Mouse (Mus musculus) thymus, adult 2 months (tissue): ENCODE measurements around the gene Utp3. TPM values are rescaled to one million over a fixed set of nuclear protein-coding genes. Genes with fewer than 3 reads are reported as not detected.

Source experiments
- DNase-seq: peaks from one replicate; pipeline ENCODE4 v3.0.0; 2021
- H3K27ac ChIP-seq: fragments of 200-500 bp; 2 replicates; pipeline ENCODE4 v1.5.1; 2012; ENCODE audit warnings: low read length, control low read depth; ENCODE audit not compliant: control insufficient read depth, insufficient read depth
- H3K27me3 ChIP-seq: fragments of 200-500 bp; 2 replicates; pipeline ENCODE4 v1.6.1; 2012; ENCODE audit warnings: mild to moderate bottlenecking, low read length, moderate library complexity, mixed read lengths; ENCODE audit not compliant: control insufficient read depth, insufficient read depth
- H3K36me3 ChIP-seq: fragments of 200-500 bp; 2 replicates; pipeline ENCODE4 v1.6.1; 2012; ENCODE audit warnings: mild to moderate bottlenecking, low read length, moderate library complexity; ENCODE audit not compliant: control insufficient read depth, insufficient read depth
- H3K4me1 ChIP-seq: fragments of 200-500 bp; replicated peaks from 2 replicates; pipeline ENCODE4 v1.6.1; 2012; ENCODE audit warnings: low read length; ENCODE audit not compliant: control insufficient read depth, insufficient read depth
- H3K4me3 ChIP-seq: fragments of 200-500 bp; 2 replicates; pipeline ENCODE4 v1.5.1; 2012; ENCODE audit warnings: mild to moderate bottlenecking, low read length, control low read depth, moderate library complexity; ENCODE audit not compliant: control insufficient read depth, insufficient read depth
- CTCF ChIP-seq: fragments of 200-500 bp; IDR thresholded peaks from 2 replicates; pipeline ENCODE4 v1.5.1; 2012; ENCODE audit warnings: mild to moderate bottlenecking, control low read depth, low read length, moderate library complexity, borderline replicate concordance; ENCODE audit not compliant: control insufficient read depth, poor library complexity, insufficient read depth; ENCODE audit errors: extremely low read depth
- POLR2A ChIP-seq: fragments of 200-500 bp; IDR thresholded peaks from 2 replicates; pipeline ENCODE4 v1.6.1; 2012; ENCODE audit warnings: mild to moderate bottlenecking, low read length, control low read depth, moderate library complexity; ENCODE audit not compliant: control insufficient read depth, poor library complexity, insufficient read depth; ENCODE audit errors: extremely low read depth
- WGBS: fragments of 180-500 bp; shearing (Covaris S2); methylation state at CpG from one replicate; pipeline ENCODE4 v1.1.7; 2018; 5-methylcytosine and 5-hydroxymethylcytosine counted together
- polyA plus RNA-seq: library from polyadenylated mRNA; depleted of rRNA; stranded (reverse); fragments of >200 nt; gene quantifications from 2 replicates; pipeline ENCODE4 v1.2.3, GENCODE M21; 2012; rRNA removed

The Utp3 gene
- polyA plus RNA-seq, 1 experiment: 21.3 TPM

GRCm38 (mm10) chr5:88595537-88596455 is 41.5 kb downstream of the Utp3 start:
- Histone ChIP-seq H3K27ac (no peak overlapping the region), H3K36me3 (no peaks in the 10 kb centered on the region), H3K4me3 (no peak overlapping the region), H3K27me3 (no peaks in the 10 kb centered on the region), H3K4me1 (no peaks in the 10 kb centered on the region)
- TF ChIP-seq POLR2A: no peak
- no peak for TF ChIP-seq CTCF
- 83% methylated on average over 5 of the region's 5 CpGs for WGBS
- no peak for DNase-seq

- no peaks in the 10 kb centered on the region for H3K27me3 ChIP-seq
- no peak for DNase-seq
- no peaks in the 10 kb centered on the region for H3K4me1 ChIP-seq
- no peak overlapping the region for H3K27ac ChIP-seq
- no peak overlapping the region for H3K4me3 ChIP-seq
- TF ChIP-seq POLR2A: no peak
- no peak for TF ChIP-seq CTCF
- WGBS: 96% methylated on average over 6 of the region's 6 CpGs
- no peaks in the 10 kb centered on the region for H3K36me3 ChIP-seq
Observed at GRCm38 (mm10) chr5:88598961-88599360, 44.7 kb downstream of the Utp3 start.

GRCm38 (mm10) chr5:88602030-88602429 is 47.8 kb downstream of the Utp3 start:
- Histone ChIP-seq H3K4me3 (no peak overlapping the region), H3K4me1 (no peaks in the 10 kb centered on the region), H3K27me3 (no peaks in the 10 kb centered on the region), H3K27ac (no peak overlapping the region), H3K36me3 (no peaks in the 10 kb centered on the region)
- DNase-seq: no peak
- TF ChIP-seq CTCF (no peak), POLR2A (no peak)
- WGBS: 94% methylated on average over 2 of the region's 2 CpGs

GRCm38 (mm10) chr5:88602713-88603112 is 48.5 kb downstream of the Utp3 start:
- DNase-seq: no peak
- TF ChIP-seq CTCF: no peak
- WGBS: 94% methylated on average over 3 of the region's 3 CpGs

GRCm38 (mm10) chr5:88604046-88604445 is 49.8 kb downstream of the Utp3 start:
- H3K4me1 ChIP-seq: no peaks in the 10 kb centered on the region
- no peak for TF ChIP-seq CTCF
- TF ChIP-seq POLR2A: no peak
- no peak overlapping the region for H3K4me3 ChIP-seq
- no peaks in the 10 kb centered on the region for H3K36me3 ChIP-seq
- H3K27ac ChIP-seq: no peak overlapping the region
- 95% methylated on average over 3 of the region's 3 CpGs for WGBS
- DNase-seq: no peak
- H3K27me3 ChIP-seq: no peaks in the 10 kb centered on the region

More at GRCm38 (mm10) chr5:88602713-88603112, 48.5 kb downstream of the Utp3 start:
- no peaks in the 10 kb centered on the region for H3K4me1 ChIP-seq
- no peak overlapping the region for H3K4me3 ChIP-seq
- no peak overlapping the region for H3K27ac ChIP-seq
- H3K36me3 ChIP-seq: no peaks in the 10 kb centered on the region
- H3K27me3 ChIP-seq: no peaks in the 10 kb centered on the region

GRCm38 (mm10) chr5:88604641-88605358 is 50.5 kb downstream of the Utp3 start:
- DNase-seq: no peak

More at GRCm38 (mm10) chr5:88604641-88605358, 50.5 kb downstream of the Utp3 start:
- no peak overlapping the region for H3K27ac ChIP-seq
- H3K4me1 ChIP-seq: no peaks in the 10 kb centered on the region
- H3K36me3 ChIP-seq: no peaks in the 10 kb centered on the region
- 94% methylated on average over 7 of the region's 7 CpGs for WGBS
- H3K27me3 ChIP-seq: no peaks in the 10 kb centered on the region
- H3K4me3 ChIP-seq: no peak overlapping the region
- TF ChIP-seq POLR2A (no peak), CTCF (no peak)

Other genes with a start within 250 kb of the Utp3 start
- not detected in 2 replicates for gene Prol1, start 237.2 kb upstream of the Utp3 start, polyA plus RNA-seq
- gene Amtn, start 178.4 kb upstream of the Utp3 start, polyA plus RNA-seq: 1.9 and 2.2 TPM in 2 replicates
- gene Ambn, start 98.5 kb upstream of the Utp3 start, polyA plus RNA-seq: 0.10 and 0.12 TPM in 2 replicates
- gene Enam, start 66.5 kb upstream of the Utp3 start, polyA plus RNA-seq: 0.03 TPM in 1 of 2 replicates, not detected in the other
- gene Jchain, start 26.6 kb upstream of the Utp3 start, polyA plus RNA-seq: 40.8 and 79.5 TPM in 2 replicates
- 6.4 and 7.8 TPM in 2 replicates for gene Rufy3, start 10.6 kb downstream of the Utp3 start, polyA plus RNA-seq
- gene Grsf1, start 121.7 kb downstream of the Utp3 start, polyA plus RNA-seq: 27.3 and 42.0 TPM in 2 replicates
- gene Mob1b, start 166.4 kb downstream of the Utp3 start, polyA plus RNA-seq: 3.8 and 4.9 TPM in 2 replicates
- gene Dck, start 210.5 kb downstream of the Utp3 start, polyA plus RNA-seq: 58.2 and 75.9 TPM in 2 replicates